Mouse (Mus musculus) forebrain, embryonic 12.5 days (tissue): ENCODE results near the gene Plgrkt. TPM values are rescaled to one million over a fixed set of nuclear protein-coding genes. Genes with fewer than 3 reads are reported as not detected.

Experiments
- ATAC-seq: fragments of 200-750 bp; cut with Nextera tagmentation; 2 replicates; pipeline ENCODE4 v1.8.0; 2017; ENCODE audit warnings: moderate TSS enrichment; ENCODE audit not compliant: low FRiP score
- H3K27ac ChIP-seq: fragments of 300-500 bp; sonication (generic); 2 replicates; pipeline ENCODE4 v1.5.1; 2016; ENCODE audit warnings: mild to moderate bottlenecking
- H3K27me3 ChIP-seq: fragments of 300-500 bp; sonication (generic); 2 replicates; pipeline ENCODE4 v1.6.1; 2016; ENCODE audit warnings: mild to moderate bottlenecking
- H3K36me3 ChIP-seq: fragments of 300-500 bp; sonication (generic); replicated peaks from 2 replicates; pipeline ENCODE4 v1.6.1; 2016; ENCODE audit warnings: mild to moderate bottlenecking
- H3K4me1 ChIP-seq: fragments of 300-500 bp; sonication (generic); 2 replicates; pipeline ENCODE4 v1.6.1; 2016
- H3K4me2 ChIP-seq: fragments of 300-500 bp; sonication (generic); 2 replicates; pipeline ENCODE4 v1.6.1; 2016; ENCODE audit warnings: mild to moderate bottlenecking, moderate library complexity
- H3K4me3 ChIP-seq: fragments of 300-500 bp; sonication (generic); replicated peaks from 2 replicates; pipeline ENCODE4 v1.5.1; 2016; ENCODE audit warnings: mild to moderate bottlenecking
- H3K9ac ChIP-seq: fragments of 300-500 bp; sonication (generic); 2 replicates; pipeline ENCODE4 v1.6.1; 2016; ENCODE audit warnings: mild to moderate bottlenecking
- H3K9me3 ChIP-seq: fragments of 300-500 bp; sonication (generic); 2 replicates; pipeline ENCODE4 v1.6.1; 2016
- WGBS: fragments of 180-500 bp; shearing (Covaris S2); methylation state at CpG from one replicate; pipeline ENCODE4 v1.1.7; 2016; 5-methylcytosine and 5-hydroxymethylcytosine counted together
- polyA plus RNA-seq: library from polyadenylated mRNA; unstranded; fragments of >200 nt; fragmentation: Nextera tagmentation; extraction: Ambion mirVana; gene quantifications from 2 replicates; pipeline ENCODE4 v1.2.1, GENCODE M21; 2016

Gene Plgrkt
- polyA plus RNA-seq, 1 experiment from 2014 or later: 75.9 TPM

DNA sequence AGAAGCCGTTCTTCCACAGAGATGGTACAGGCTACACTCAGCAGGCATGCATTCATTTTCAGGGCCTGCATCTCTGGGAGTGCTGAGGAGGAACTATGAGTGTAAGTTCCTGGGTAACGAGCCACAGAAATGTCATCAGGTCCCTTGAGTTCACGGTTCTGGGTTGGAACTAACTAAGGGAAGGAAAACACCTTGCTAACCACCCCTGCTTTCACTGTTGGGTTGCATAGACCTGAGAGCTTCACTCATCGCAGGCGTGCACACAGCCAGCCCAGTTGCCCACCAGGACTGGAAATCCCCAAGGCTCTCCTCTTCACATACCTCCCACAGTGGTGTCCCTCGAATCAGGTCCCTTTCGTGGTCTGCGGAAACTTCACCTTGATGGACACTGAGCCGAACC is 7.8 kb upstream of the Plgrkt start:
- no peaks in the 10 kb centered on the region for H3K9me3 ChIP-seq
- no peak overlapping the region for H3K27ac ChIP-seq
- no peaks in the 10 kb centered on the region for H3K36me3 ChIP-seq
- H3K27me3 ChIP-seq: no peaks in the 10 kb centered on the region
- H3K4me2 ChIP-seq: no peak overlapping the region
- H3K4me3 ChIP-seq: no peak overlapping the region
- no peak for ATAC-seq
- H3K9ac ChIP-seq: no peak overlapping the region
- 89% methylated on average over 9 of the region's 9 CpGs for WGBS
- H3K4me1 ChIP-seq: no peaks in the 10 kb centered on the region

DNA sequence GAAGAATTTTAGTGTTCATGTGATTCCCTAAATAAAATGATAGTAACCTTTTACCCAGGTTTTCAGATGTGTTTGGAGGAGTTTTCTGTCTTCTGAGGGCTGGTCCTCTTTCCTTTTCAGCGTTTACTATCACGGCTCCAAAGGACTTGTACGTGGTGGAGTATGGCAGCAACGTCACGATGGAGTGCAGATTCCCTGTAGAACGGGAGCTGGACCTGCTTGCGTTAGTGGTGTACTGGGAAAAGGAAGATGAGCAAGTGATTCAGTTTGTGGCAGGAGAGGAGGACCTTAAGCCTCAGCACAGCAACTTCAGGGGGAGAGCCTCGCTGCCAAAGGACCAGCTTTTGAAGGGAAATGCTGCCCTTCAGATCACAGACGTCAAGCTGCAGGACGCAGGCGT is 6.2 kb upstream of the Plgrkt start:
- H3K27me3 ChIP-seq: no peaks in the 10 kb centered on the region
- no peaks in the 10 kb centered on the region for H3K9me3 ChIP-seq
- H3K4me2 ChIP-seq: peak overlapping the region; percentile 23
- H3K27ac ChIP-seq: no peak overlapping the region
- WGBS: 49% methylated on average over 11 of the region's 11 CpGs
- H3K9ac ChIP-seq: no peak overlapping the region
- H3K36me3 ChIP-seq: no peaks in the 10 kb centered on the region
- no peaks in the 10 kb centered on the region for H3K4me1 ChIP-seq
- no peak overlapping the region for H3K4me3 ChIP-seq
- no peak for ATAC-seq

DNA sequence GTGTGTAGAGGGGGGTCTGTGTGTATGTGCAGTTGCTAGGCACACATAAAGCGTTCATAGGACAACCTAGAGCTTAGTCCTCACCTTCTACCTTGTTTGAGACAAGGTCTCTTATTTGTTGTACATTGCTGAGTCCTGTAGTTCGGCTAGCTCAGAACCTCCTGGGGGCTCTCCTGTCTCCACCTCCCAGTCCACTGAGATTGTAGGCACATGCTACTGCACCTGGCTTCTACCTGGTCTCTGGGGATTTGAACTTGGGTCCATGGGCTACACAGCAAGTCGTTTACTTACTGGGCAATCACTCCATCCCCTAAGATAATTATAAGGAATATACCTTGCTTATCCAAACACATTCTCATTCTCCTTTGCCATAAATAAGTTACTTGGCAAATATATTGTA is 5.4 kb upstream of the Plgrkt start:
- peaks cover under 1% of the 10 kb centered on the region; the same call in 1 of the 2 replicates for H3K4me1 ChIP-seq
- no peak overlapping the region for H3K9ac ChIP-seq
- no peaks in the 10 kb centered on the region for H3K36me3 ChIP-seq
- ATAC-seq: no peak
- no peak overlapping the region for H3K4me2 ChIP-seq
- no peaks in the 10 kb centered on the region for H3K27me3 ChIP-seq
- no peaks in the 10 kb centered on the region for H3K9me3 ChIP-seq
- H3K4me3 ChIP-seq: no peak overlapping the region
- WGBS: 90% methylated on average over 3 of the region's 3 CpGs
- no peak overlapping the region for H3K27ac ChIP-seq

DNA sequence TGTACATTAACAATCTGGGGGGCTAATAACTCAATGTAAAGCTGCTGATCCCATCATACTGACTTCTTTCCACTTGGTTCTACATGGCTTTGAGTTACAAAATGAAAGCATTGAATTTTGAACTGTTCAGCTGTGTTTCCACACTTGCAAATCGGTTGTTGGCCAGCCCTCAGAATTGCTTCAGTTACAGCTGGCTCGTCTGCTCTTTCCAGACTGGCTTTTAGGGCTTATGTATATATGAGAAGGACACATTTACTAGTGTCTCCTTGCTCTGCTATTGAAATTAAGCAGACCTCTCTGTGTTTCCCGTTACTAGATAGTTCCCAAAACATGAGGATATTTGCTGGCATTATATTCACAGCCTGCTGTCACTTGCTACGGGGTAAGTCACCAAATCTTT is 4.9 kb upstream of the Plgrkt start:
- ATAC-seq: no peak
- H3K4me3 ChIP-seq: no peak overlapping the region
- H3K27ac ChIP-seq: no peak overlapping the region
- no peaks in the 10 kb centered on the region for H3K27me3 ChIP-seq
- H3K4me2 ChIP-seq: no peak overlapping the region
- H3K4me1 ChIP-seq: peaks cover 5% of the 10 kb centered on the region; the same call in 1 of the 2 replicates
- H3K9ac ChIP-seq: no peak overlapping the region
- no peaks in the 10 kb centered on the region for H3K36me3 ChIP-seq
- 79% methylated on average over 4 of the region's 4 CpGs for WGBS
- H3K9me3 ChIP-seq: no peaks in the 10 kb centered on the region

DNA sequence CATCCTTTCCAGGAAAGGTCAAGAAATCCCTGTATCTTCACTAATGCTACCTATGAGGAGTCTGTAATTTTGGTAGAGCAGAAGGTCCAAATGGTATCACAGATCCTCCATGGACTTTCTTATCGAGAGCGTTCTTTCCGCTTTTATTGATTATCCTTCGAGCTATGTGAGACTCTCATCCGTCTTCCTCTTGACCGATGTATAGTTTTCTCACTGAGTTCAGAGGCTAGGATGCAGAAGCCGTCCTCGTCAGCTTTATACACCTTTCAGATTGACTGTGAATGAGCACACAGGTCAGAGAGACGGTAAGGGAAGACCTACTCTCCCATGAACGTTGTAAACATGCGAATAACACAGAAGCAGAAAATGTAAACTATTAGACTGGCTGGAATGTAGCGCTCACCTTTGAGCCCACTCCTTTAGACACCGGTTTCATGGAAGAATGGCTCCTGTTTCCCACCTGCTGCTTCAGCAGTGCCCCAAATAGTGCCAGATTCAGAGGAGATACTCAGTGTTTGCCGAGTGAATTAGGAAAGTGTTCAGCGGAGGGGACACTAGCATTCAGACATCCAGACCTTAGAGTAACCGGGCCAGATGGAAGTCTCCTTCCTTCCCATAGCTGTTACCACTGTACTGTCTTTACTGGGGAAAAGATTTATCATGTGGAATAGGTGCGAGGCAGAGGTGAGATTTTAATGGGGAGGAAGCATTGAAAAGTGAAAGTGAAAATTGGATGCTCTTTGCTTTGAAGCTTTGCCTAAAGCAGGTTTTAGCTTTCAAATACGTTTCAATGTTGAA is 4.3 kb upstream of the Plgrkt start:
- Histone ChIP-seq H3K27me3 (no peaks in the 10 kb centered on the region), H3K4me1 (peaks cover 10% of the 10 kb centered on the region; the same call in 1 of the 2 replicates), H3K4me2 (no peak overlapping the region), H3K27ac (no peak overlapping the region), H3K4me3 (no peak overlapping the region), H3K36me3 (no peaks in the 10 kb centered on the region), H3K9ac (no peak overlapping the region), H3K9me3 (no peaks in the 10 kb centered on the region)
- no peak for ATAC-seq
- WGBS: 86% methylated on average over 18 of the region's 18 CpGs

DNA sequence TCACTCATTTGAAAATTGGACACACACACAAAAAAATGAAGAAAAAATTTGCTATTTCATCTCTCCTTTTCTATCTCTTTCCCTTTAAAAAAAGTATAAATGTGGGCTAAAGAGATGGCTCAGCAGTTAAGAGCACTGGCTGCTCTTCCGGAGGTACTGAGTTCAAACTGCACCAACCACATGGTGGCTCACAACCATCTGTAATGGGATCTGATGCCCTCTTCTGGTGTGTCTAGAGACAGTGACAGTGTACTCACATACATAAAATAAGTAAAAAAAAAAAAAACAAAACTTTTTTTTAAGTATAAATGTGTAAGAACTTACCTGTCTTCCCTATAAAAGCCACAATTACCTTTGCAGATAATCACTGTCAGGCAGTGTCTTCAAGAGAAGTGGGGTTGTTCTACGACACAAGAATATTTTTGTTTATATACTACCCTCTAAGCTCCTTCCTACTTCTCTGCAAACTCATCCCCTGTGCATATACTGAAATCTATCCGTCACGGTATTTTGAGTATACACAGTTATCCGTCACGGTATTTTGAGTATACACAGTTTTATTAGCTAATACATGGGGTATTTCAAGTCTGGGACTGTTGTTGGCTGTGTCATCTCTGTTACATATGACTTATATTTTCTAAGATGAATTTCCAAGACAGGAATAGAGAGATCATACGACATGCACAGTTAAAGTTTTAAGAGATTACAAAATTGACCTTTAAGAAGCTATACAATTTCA is 3.5 kb upstream of the Plgrkt start:
- Histone ChIP-seq H3K27ac (no peak overlapping the region), H3K27me3 (no peaks in the 10 kb centered on the region), H3K9me3 (no peaks in the 10 kb centered on the region), H3K4me1 (peaks cover 10% of the 10 kb centered on the region; the same call in 1 of the 2 replicates), H3K4me2 (no peak overlapping the region), H3K4me3 (no peak overlapping the region), H3K9ac (no peak overlapping the region), H3K36me3 (no peaks in the 10 kb centered on the region)
- ATAC-seq: no peak
- 93% methylated on average over 7 of the region's 7 CpGs for WGBS

DNA sequence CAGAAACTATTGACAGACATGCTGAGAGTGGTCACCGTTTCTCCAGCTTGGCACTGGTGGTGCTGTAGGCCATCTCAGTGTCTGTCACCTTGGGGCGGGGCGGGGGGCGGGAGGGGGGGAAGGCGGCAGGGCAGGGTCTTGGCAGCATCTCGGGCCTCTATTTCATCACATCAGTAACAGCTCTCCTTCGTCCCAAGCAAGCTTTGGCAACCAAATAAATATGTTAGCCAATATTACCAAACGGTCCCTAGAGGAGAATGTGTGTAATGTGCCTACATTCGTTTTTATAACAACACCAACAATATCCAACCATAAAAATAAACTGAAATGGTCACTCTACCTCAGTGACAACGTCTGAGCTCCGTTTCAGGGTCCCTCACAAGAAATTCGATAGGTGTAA is 2.9 kb upstream of the Plgrkt start:
- Histone ChIP-seq H3K9ac (no peak overlapping the region), H3K9me3 (no peaks in the 10 kb centered on the region), H3K27ac (no peak overlapping the region), H3K4me3 (no peak overlapping the region), H3K27me3 (no peaks in the 10 kb centered on the region), H3K4me2 (no peak overlapping the region), H3K36me3 (no peaks in the 10 kb centered on the region), H3K4me1 (peaks cover 13% of the 10 kb centered on the region; the same call in 1 of the 2 replicates)
- no peak for ATAC-seq
- 78% methylated on average over 12 of the region's 12 CpGs for WGBS

DNA sequence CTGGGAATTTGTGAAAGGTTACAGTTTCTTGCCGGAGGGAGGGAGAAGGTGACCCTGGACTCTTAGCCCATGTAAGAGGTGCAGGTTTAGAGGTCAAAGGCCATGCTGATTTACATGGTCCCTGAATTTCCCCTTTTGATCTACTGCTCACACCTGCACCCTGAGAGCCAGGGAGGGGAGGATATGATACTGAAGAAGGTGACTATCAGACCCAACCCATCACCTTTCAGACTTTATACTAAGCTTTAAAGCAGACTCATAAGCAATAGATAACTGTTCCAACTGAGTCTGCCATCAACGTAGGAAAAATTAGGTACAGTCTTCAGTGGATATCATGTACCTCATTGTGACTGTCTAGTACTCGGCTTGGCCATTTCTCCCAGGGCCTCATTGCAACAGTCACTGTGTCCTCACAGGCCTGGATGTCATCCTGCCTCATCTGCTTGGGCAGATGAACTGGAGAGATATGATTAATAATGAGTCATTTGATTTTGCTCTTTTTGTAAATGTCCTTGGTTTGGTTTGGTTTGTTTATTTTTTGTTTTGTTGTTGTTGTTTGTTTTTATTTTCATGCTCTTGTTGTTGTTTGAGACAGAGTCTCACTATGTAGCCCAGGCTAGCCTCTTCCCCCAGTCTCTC is 1.6 kb upstream of the Plgrkt start:
- no peaks in the 10 kb centered on the region for H3K27me3 ChIP-seq
- no peak for ATAC-seq
- H3K4me1 ChIP-seq: peaks cover 13% of the 10 kb centered on the region; the same call in 1 of the 2 replicates
- H3K9ac ChIP-seq: no peak overlapping the region
- no peak overlapping the region for H3K27ac ChIP-seq
- H3K4me3 ChIP-seq: no peak overlapping the region
- H3K36me3 ChIP-seq: no peaks in the 10 kb centered on the region
- no peaks in the 10 kb centered on the region for H3K9me3 ChIP-seq
- WGBS: 81% methylated on average over 3 of the region's 3 CpGs
- H3K4me2 ChIP-seq: no peak overlapping the region

DNA sequence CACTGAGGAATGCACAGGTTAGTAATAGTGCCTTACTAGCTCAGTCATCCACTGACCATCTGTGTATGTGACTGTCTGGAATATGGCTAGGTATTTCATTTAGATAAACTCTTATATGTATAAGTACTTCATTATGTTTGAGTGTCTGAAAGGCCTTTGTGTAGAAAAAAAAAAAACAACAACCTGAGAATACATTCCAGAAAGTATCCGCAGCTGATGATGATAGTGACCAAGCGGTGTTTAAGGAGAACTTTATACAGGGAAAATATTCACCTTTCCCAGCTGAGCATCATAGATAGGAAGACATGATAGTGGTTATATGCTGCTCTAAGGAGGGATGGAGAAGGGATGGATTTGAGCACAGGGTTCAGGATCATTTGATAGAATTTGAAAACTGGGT is 851 bp upstream of the Plgrkt start:
- ATAC-seq: no peak
- Histone ChIP-seq H3K4me1 (peaks cover 13% of the 10 kb centered on the region; the same call in 1 of the 2 replicates), H3K27ac (no peak overlapping the region), H3K9ac (no peak overlapping the region), H3K9me3 (no peaks in the 10 kb centered on the region), H3K4me3 (no peak overlapping the region), H3K27me3 (no peaks in the 10 kb centered on the region), H3K4me2 (no peak overlapping the region), H3K36me3 (no peaks in the 10 kb centered on the region)
- WGBS: 94% methylated on average over 2 of the region's 2 CpGs

DNA sequence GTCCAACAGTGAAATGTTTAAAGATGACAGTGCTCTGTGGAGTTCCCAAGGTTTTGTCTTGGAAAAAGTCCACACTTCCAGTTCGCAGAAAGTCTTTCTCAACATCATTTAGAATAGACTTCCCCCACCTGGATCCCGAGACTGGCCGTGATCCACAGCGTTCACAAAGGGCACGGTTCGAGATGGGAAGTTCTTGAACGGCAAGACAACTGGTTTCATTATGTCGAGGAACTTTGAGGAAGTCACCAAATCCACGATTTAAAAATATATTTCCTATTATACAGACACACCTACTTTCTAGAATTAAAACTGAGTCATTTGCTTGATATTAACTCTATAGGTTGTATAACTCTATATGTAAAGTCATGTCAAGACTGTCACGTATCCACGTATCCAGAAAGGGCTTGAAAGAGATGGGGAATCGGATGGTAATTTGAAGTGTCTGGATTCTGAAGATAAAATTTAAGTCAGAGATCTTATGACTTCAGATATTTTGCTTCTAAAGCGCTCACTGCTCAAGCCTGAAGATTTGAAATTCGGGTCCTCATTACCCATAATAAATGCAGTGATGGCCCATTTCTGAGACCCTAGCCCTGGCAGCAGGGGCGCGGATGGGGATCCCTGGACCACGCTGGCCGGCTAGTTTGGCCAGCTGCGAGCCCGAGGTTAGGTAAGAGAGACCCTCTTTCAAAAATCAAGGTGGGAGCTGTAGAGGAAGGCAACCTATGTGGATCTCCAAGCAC is 793 bp downstream of the Plgrkt start:
- no peaks in the 10 kb centered on the region for H3K36me3 ChIP-seq
- 55% methylated on average over 20 of the region's 20 CpGs for WGBS
- H3K4me1 ChIP-seq: peaks cover 20% of the 10 kb centered on the region
- no peaks in the 10 kb centered on the region for H3K27me3 ChIP-seq
- peak overlapping the region; percentile 44 for H3K4me3 ChIP-seq
- H3K27ac ChIP-seq: no peak overlapping the region
- H3K4me2 ChIP-seq: peak overlapping the region; percentile 68
- H3K9ac ChIP-seq: peak overlapping the region; percentile 50; the same call in 1 of the 2 replicates
- H3K9me3 ChIP-seq: no peaks in the 10 kb centered on the region
- ATAC-seq: no peak

DNA sequence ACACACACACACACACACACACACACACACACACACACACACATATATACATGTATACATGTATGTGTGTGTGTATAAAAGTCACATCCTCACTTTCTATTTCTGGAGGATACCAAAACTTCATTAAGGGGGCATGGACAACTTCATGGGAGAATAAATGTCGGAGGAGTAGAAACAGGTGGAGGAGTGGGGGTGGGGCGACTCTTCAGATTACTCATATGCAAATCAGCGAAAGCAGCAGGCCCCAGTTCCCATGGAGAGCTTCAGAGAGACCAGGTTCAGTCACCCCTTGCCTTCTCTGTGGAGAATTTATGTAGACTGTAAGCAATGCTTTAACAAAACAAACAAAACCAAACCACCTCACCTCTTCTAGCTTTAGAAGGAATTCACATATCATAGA is 2.1 kb downstream of the Plgrkt start:
- H3K27ac ChIP-seq: no peak overlapping the region
- peaks cover 30% of the 10 kb centered on the region for H3K4me1 ChIP-seq
- no peaks in the 10 kb centered on the region for H3K9me3 ChIP-seq
- H3K4me3 ChIP-seq: no peak overlapping the region
- 27% methylated on average over 3 of the region's 3 CpGs for WGBS
- no peak overlapping the region for H3K4me2 ChIP-seq
- H3K9ac ChIP-seq: no peak overlapping the region
- H3K36me3 ChIP-seq: no peaks in the 10 kb centered on the region
- no peak for ATAC-seq
- no peaks in the 10 kb centered on the region for H3K27me3 ChIP-seq

DNA sequence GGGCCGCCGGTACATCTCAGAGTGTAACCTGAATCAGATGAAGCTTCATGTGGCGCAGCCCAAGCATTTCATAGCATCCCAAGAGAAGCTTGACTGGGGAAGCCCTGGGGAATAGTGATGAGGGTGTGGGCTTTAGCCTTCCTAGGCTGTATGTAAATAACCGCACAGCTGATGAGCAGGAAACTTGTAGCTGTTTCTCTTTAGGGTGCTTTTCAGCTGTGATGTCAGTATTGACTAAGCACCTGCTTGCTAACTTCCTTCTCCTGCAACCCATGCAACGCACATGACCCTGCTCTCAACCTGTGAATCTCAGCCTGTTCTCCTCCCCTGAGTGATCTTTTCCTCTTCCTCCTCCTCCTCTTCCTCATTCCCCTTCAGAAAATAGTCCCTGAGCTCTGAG is 3.1 kb downstream of the Plgrkt start:
- 77% methylated on average over 5 of the region's 5 CpGs for WGBS
- Histone ChIP-seq H3K9me3 (no peaks in the 10 kb centered on the region), H3K4me3 (no peak overlapping the region), H3K9ac (no peak overlapping the region), H3K4me2 (no peak overlapping the region), H3K27ac (no peak overlapping the region), H3K4me1 (peaks cover 30% of the 10 kb centered on the region), H3K27me3 (no peaks in the 10 kb centered on the region), H3K36me3 (no peaks in the 10 kb centered on the region)
- ATAC-seq: no peak
